Mouse (Mus musculus): ENCODE measurements around the gene Myo15. TPM values are rescaled to one million over a fixed set of nuclear protein-coding genes. Genes with fewer than 3 reads are reported as not detected.

The Myo15 gene
- total and polyA plus RNA-seq, 2 experiments from 2014 or later = not detected

DNA sequence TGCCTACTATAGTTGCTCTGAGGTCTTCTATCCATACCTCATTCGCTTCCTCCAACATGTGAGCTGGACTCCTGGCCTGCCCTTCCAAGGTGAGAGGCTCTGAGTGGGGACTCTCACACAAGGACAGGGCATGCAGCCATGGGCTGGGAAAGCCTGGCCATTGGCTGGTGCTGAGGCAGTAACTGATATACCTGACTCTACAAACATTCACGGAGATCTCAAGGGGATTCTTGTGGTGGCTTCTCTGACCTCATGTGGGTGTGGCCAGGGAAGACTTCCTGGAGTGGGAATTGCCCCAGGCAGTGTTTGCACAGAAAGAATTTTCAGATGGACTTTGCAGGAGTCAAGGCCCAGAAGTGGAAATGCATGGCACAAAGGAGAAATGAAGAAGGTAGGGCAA lies 45.8 kb downstream of the Myo15 start:
- WGBS = 48% methylated on average over 2 of the region's 2 CpGs
- no peak overlapping the region for H3K27ac ChIP-seq (ENCODE audit: low read depth)

DNA sequence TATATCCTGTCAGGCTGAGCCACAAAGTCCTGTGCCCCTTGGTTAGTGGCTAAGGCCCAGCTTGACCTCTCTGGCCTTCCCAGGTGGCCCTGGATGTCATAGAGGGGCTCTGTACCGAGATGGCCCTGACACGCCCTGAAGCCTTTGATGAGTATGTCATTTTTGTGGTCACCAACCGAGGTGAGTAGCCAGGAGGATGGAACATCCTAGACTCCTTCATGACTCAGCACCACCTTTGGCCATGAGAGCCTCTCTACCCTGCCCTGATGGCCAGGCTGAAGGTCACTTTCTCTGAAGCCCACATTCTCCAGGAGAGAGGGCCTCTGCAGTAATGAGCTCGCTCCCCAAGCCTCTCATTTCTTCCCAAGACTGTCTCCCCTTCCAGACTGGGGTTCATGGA lies 49.2 kb downstream of the Myo15 start:
- no peak overlapping the region for H3K4me2 ChIP-seq (ENCODE audit: low read depth, low read length)
- TF ChIP-seq CTCF (IDR thresholded peaks at IDR 0.05; ENCODE audit: low read depth) (no peak), EP300 (IDR thresholded peaks at IDR 0.05; ENCODE audit: low read depth) (no peak)

More for the DNA sequence above, 45.8 kb downstream of the Myo15 start:
- DNase-seq (ENCODE audit: low spot score) = no peak
- Histone ChIP-seq H3K36me3 (replicated peaks; ENCODE audit: control insufficient read depth, insufficient read depth, low read length) (no peaks in the 10 kb centered on the region), H3K27me3 (ENCODE audit: control insufficient read depth, insufficient read depth, low read length) (peaks cover 9% of the 10 kb centered on the region; the same call in 1 of the 2 replicates), H3K4me3 (ENCODE audit: low read depth, low read length) (no peak overlapping the region), H3K9me3 (replicated peaks; ENCODE audit: control insufficient read depth, low read length) (no peaks in the 10 kb centered on the region), H3K4me1 (ENCODE audit: control insufficient read depth, insufficient read depth) (no peaks in the 10 kb centered on the region), H3K4me2 (ENCODE audit: low read depth, low read length) (no peak overlapping the region), H3K9ac (replicated peaks; ENCODE audit: low read depth, low read length) (no peak overlapping the region)
- ATAC-seq (ENCODE audit: insufficient read depth, low read depth) = no peak
- TF ChIP-seq CTCF (IDR thresholded peaks at IDR 0.05; ENCODE audit: low read depth) = no peak
- TF ChIP-seq EP300 (IDR thresholded peaks at IDR 0.05; ENCODE audit: low read depth) = no peak

DNA sequence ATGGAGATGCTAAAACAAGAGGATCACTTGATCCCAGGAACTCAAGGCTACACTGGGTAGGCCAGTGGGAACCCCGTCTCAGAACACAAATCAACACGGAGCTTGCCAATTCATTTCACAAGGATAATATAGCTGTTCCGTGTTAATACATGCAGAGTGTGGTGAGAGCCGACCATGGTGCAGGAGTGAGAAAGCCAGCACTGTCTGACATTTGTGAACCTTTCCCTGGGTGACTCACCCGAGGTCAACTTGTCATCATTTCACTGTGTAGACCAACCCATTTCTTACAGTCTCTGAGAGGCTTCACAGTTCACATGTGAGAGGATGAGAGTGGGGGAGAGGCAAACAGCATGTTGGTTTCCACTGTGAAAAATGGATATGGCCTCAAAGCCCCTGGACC lies 52.9 kb downstream of the Myo15 start:
- H3K36me3 ChIP-seq (replicated peaks; ENCODE audit: control insufficient read depth, insufficient read depth, low read length) = no peaks in the 10 kb centered on the region
- H3K9ac ChIP-seq (replicated peaks; ENCODE audit: low read depth, low read length) = no peak overlapping the region
- H3K9me3 ChIP-seq (replicated peaks; ENCODE audit: control insufficient read depth, low read length) = no peaks in the 10 kb centered on the region
- no peaks in the 10 kb centered on the region for H3K27me3 ChIP-seq (ENCODE audit: control insufficient read depth, insufficient read depth, low read length)
- H3K4me3 ChIP-seq (ENCODE audit: low read depth, low read length) = no peak overlapping the region
- H3K4me2 ChIP-seq (ENCODE audit: low read depth, low read length) = no peak overlapping the region
- no peaks in the 10 kb centered on the region for H3K4me1 ChIP-seq (ENCODE audit: control insufficient read depth, insufficient read depth)
- 67% methylated on average over 5 of the region's 5 CpGs for WGBS
- DNase-seq (ENCODE audit: low spot score) = no peak
- ATAC-seq (ENCODE audit: insufficient read depth, low read depth) = no peak
- TF ChIP-seq CTCF (IDR thresholded peaks at IDR 0.05; ENCODE audit: low read depth) (no peak), EP300 (IDR thresholded peaks at IDR 0.05; ENCODE audit: low read depth) (no peak)
- H3K27ac ChIP-seq (ENCODE audit: low read depth) = no peak overlapping the region

More for the DNA sequence above, 49.2 kb downstream of the Myo15 start:
- no peaks in the 10 kb centered on the region for H3K9me3 ChIP-seq (replicated peaks; ENCODE audit: control insufficient read depth, low read length)
- 57% methylated on average over 4 of the region's 4 CpGs for WGBS
- DNase-seq (ENCODE audit: low spot score) (no peak), ATAC-seq (ENCODE audit: insufficient read depth, low read depth) (no peak)
- H3K9ac ChIP-seq (replicated peaks; ENCODE audit: low read depth, low read length) = no peak overlapping the region
- H3K36me3 ChIP-seq (replicated peaks; ENCODE audit: control insufficient read depth, insufficient read depth, low read length) = no peaks in the 10 kb centered on the region
- H3K27me3 ChIP-seq (ENCODE audit: control insufficient read depth, insufficient read depth, low read length) = no peaks in the 10 kb centered on the region
- no peak overlapping the region for H3K27ac ChIP-seq (ENCODE audit: low read depth)
- H3K4me1 ChIP-seq (ENCODE audit: control insufficient read depth, insufficient read depth) = no peaks in the 10 kb centered on the region
- H3K4me3 ChIP-seq (ENCODE audit: low read depth, low read length) = no peak overlapping the region

DNA sequence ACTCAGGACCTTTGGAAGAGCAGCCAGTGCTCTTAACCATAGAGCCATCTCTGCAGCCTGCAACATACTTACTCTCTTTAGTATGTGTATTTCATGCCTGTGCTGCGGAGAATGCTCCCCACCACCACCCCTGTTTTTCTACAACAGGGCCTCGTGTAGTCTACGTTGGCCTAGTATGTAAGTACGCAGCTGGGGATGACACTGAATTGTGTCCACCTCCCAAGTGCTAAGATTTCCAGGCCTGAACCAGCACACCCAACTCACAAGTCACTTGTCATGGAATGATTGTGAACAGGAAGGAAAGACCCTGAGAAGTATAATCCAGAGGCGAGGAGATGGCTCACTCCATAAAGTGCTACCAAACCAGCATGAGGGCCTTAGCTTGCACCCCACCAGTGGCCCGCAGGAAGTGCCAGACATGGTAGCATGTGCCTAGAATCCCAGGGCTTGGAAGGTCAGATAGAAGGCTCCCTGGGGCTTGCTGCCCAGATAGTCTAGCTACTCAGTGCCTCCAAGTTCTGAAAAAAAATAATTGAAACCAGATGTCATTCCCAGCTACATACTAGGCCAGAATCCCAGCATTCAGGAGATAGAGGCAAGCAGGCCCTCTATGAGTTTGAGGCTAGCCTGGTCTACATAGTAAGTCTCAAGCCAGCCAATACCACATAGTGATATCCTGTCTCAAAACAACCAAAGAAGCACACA lies 53.7 kb downstream of the Myo15 start:
- no peak overlapping the region for H3K27ac ChIP-seq (ENCODE audit: low read depth)
- H3K9me3 ChIP-seq (replicated peaks; ENCODE audit: control insufficient read depth, low read length) = no peaks in the 10 kb centered on the region
- no peak overlapping the region for H3K4me3 ChIP-seq (ENCODE audit: low read depth, low read length)
- TF ChIP-seq CTCF (IDR thresholded peaks at IDR 0.05; ENCODE audit: low read depth) (no peak), EP300 (IDR thresholded peaks at IDR 0.05; ENCODE audit: low read depth) (no peak)
- no peak for ATAC-seq (ENCODE audit: insufficient read depth, low read depth)
- no peaks in the 10 kb centered on the region for H3K27me3 ChIP-seq (ENCODE audit: control insufficient read depth, insufficient read depth, low read length)
- no peaks in the 10 kb centered on the region for H3K4me1 ChIP-seq (ENCODE audit: control insufficient read depth, insufficient read depth)
- DNase-seq (ENCODE audit: low spot score) = no peak
- H3K4me2 ChIP-seq (ENCODE audit: low read depth, low read length) = no peak overlapping the region
- no peaks in the 10 kb centered on the region for H3K36me3 ChIP-seq (replicated peaks; ENCODE audit: control insufficient read depth, insufficient read depth, low read length)
- 83% methylated on average over 6 of the region's 6 CpGs for WGBS
- no peak overlapping the region for H3K9ac ChIP-seq (replicated peaks; ENCODE audit: low read depth, low read length)

DNA sequence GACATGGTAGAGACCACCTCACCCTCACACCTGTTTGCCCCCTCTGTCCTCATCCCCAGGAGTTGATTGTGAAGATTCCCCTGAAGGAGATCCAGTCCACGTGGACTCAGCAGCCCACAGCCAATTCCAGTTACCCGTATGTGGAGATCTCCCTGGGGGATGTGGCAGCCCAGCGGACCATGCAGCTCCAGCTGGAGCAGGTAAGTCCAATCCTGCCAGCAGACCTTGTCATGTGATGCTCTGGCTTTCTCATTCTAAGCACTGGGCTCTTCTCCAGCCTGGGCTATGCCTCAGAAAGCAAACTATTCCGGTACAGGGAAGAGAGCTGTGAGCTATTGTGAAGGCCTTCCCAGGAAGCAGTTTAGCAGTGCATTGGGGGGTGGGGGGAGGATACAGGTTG lies 57.3 kb downstream of the Myo15 start:
- H3K4me3 ChIP-seq (ENCODE audit: low read depth, low read length) = no peak overlapping the region
- H3K4me1 ChIP-seq (ENCODE audit: control insufficient read depth, insufficient read depth) = no peaks in the 10 kb centered on the region
- TF ChIP-seq CTCF (IDR thresholded peaks at IDR 0.05; ENCODE audit: low read depth) (no peak), EP300 (IDR thresholded peaks at IDR 0.05; ENCODE audit: low read depth) (no peak)
- 71% methylated on average over 4 of the region's 4 CpGs for WGBS
- DNase-seq (ENCODE audit: low spot score) (no peak), ATAC-seq (ENCODE audit: insufficient read depth, low read depth) (no peak)
- no peak overlapping the region for H3K4me2 ChIP-seq (ENCODE audit: low read depth, low read length)
- no peaks in the 10 kb centered on the region for H3K27me3 ChIP-seq (ENCODE audit: control insufficient read depth, insufficient read depth, low read length)
- H3K9me3 ChIP-seq (replicated peaks; ENCODE audit: control insufficient read depth, low read length) = no peaks in the 10 kb centered on the region
- no peak overlapping the region for H3K27ac ChIP-seq (ENCODE audit: low read depth)
- H3K9ac ChIP-seq (replicated peaks; ENCODE audit: low read depth, low read length) = no peak overlapping the region
- no peaks in the 10 kb centered on the region for H3K36me3 ChIP-seq (replicated peaks; ENCODE audit: control insufficient read depth, insufficient read depth, low read length)

DNA sequence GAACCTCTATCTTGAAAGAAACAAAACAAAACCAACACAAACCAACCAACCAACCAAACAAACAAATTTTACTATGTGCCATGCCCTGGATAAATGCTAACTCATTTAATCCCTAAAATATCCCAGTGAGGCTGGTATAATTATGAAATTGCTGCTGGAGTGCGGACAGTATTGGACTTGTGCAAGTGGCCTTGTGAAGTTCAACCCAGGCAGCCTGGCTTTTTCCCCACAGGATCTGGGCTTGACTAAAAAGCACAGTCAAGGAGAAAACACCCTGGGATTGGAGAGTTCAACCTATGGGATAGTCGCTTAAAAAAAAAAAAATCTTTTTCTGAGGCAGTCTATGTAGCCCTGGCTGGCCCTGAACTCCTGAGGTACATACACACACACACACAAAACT lies 66.5 kb downstream of the Myo15 start:
- ATAC-seq (ENCODE audit: insufficient read depth, low read depth) (no peak), DNase-seq (ENCODE audit: low spot score) (no peak)
- Histone ChIP-seq H3K4me1 (ENCODE audit: control insufficient read depth, insufficient read depth) (peaks cover 19% of the 10 kb centered on the region), H3K4me3 (ENCODE audit: low read depth, low read length) (no peak overlapping the region), H3K27me3 (ENCODE audit: control insufficient read depth, insufficient read depth, low read length) (no peaks in the 10 kb centered on the region), H3K36me3 (replicated peaks; ENCODE audit: control insufficient read depth, insufficient read depth, low read length) (no peaks in the 10 kb centered on the region), H3K27ac (ENCODE audit: low read depth) (no peak overlapping the region), H3K9me3 (replicated peaks; ENCODE audit: control insufficient read depth, low read length) (no peaks in the 10 kb centered on the region), H3K9ac (replicated peaks; ENCODE audit: low read depth, low read length) (no peak overlapping the region), H3K4me2 (ENCODE audit: low read depth, low read length) (no peak overlapping the region)
- 87% methylated on average over 2 of the region's 2 CpGs for WGBS
- TF ChIP-seq EP300 (IDR thresholded peaks at IDR 0.05; ENCODE audit: low read depth) (no peak), CTCF (IDR thresholded peaks at IDR 0.05; ENCODE audit: low read depth) (no peak)

All from heart, postnatal 0 days (tissue).